Mouse (Mus musculus) induced T-regulatory cell, adult 2 months (primary cell): ENCODE data around the gene Bad.
"Not testable (repeated sequence)": the region's sequence is repeated elsewhere in the genome, so short reads cannot be mapped to it uniquely, and the experiment has no call there.

Experiments
- DNase-seq: peaks from one replicate; pipeline ENCODE4 v3.0.0-alpha.2; 2012; ENCODE audit warnings: low read depth

Bad gene

DNA sequence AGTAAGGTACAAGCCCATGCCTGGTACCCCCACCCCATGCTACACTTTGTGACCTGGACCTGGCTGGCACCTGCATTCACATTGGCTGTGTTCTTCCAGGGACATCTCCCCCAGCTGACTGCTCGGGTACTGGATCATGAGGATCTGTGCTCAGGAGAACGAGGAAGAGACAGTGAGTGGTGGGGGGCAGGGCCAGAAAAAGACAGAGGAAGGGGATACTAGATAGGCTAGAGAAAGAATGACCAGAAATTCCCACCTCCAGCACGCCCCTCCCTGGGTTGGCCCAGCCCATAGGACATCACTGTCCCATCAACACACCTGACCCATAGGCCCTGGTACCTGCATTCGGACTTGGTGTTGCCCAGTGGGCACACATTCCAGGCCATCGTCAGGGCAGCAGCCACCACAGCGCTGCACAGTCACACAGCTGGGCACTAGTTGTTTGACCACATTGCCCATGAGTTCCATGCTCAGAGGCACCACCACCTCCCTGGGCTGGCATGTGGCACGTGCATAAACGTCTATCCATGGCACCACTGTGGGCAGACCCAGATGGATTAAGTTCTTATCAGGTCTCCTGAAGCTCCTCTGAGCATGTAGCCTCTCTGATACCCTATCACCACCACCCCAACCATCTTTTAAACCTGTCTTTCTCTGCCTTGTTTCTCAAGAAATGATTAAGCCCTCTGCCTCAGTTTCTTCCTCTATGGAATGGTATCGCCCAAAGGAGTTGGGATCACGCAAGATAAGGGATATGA lies 44.5 kb downstream of the Bad start:
- no peak for DNase-seq

DNA sequence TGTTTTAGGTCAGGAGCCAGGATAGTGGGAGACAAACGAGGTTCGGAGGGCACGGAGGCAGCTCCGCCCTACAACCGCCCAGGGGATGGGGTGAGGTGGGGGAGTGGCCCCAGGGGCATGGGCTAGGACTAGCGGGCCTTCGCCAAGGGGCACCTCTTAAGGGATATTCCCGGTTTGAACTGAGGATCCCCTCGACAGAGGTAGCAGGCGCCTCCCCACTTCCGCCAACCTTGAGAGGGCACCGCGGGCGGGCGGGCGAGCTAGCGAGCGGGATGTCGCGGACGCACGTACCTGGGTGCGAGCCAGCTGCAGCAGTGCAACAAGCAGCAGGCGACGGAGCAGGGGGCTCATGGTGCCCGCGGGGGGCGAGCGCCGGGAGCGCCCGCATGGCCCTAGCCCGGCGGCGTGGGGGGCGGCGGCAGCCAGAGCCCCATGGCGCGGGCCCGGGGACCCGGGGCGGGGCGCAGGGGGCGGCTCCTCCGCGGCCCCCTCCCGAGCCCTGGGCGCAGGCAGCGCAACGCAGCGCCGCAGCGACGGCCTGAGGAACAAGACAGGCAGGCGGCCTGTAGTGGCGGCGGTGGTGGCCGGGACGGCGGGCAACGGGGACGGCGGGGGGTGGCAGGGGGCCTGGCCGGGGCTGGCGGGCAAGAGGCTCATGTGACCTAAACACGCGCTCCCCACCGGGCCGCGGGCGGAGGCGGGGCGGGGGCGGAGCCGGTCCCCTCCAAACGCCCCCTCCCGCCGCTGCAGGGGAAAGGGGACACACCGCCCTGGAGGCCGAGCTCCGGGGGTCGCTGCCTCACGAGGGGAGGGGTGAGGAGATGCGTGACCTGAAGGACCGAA lies 45.6 kb downstream of the Bad start, which contains the start of gene Vegfb:
Gene Vegfb, minus strand, starts transcription at position 591 of the 843 bp plus-strand sequence.
- peak; percentile 72 for DNase-seq

DNA sequence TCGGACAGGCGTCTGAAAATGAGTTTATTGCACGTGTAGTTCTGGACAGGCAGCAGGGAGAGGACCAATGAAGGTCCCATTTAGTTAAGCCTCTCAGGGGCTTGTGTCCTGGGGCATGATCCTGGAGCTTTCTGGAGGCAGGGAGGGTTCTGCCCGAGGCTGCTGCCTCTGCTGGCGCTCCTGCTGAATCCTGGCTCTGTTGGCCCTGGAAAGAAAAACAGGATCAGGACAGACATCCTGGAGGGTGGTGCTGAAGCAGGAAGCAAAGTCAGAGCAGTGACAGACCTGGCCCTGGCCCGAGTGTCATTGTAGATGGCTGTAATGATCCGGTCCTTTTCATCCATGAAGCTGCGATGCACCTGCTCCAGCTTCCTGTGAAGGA lies 46.2 kb downstream of the Bad start:
- no peak for DNase-seq

- no peak for DNase-seq
These were observed 47.6 kb downstream of the Bad start for GRCm38 (mm10) chr19:6989251-6989650.

GRCm38 (mm10) chr19:6990712-6991111 lies 49.1 kb downstream of the Bad start:
- no peak for DNase-seq

DNA sequence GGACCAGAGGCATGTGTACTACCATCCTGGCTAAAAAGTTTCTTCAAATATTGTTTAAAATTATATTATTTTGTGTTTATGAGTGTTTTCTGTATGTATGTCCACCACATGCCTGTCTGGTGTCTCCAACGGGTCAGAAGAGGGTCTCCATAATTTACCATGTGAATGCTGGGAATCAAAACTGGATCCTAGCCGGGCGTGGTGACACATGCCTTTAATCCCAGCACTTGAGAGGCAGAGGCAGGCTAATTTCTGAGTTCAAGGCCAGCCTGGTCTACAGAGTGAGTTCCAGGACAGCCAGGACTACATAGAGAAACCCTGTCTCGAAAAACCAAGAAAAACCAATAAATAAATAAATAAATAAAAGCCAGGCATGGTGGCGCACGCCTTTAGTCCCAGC lies 49.5 kb downstream of the Bad start:
- not testable (repeated sequence) for DNase-seq

DNA sequence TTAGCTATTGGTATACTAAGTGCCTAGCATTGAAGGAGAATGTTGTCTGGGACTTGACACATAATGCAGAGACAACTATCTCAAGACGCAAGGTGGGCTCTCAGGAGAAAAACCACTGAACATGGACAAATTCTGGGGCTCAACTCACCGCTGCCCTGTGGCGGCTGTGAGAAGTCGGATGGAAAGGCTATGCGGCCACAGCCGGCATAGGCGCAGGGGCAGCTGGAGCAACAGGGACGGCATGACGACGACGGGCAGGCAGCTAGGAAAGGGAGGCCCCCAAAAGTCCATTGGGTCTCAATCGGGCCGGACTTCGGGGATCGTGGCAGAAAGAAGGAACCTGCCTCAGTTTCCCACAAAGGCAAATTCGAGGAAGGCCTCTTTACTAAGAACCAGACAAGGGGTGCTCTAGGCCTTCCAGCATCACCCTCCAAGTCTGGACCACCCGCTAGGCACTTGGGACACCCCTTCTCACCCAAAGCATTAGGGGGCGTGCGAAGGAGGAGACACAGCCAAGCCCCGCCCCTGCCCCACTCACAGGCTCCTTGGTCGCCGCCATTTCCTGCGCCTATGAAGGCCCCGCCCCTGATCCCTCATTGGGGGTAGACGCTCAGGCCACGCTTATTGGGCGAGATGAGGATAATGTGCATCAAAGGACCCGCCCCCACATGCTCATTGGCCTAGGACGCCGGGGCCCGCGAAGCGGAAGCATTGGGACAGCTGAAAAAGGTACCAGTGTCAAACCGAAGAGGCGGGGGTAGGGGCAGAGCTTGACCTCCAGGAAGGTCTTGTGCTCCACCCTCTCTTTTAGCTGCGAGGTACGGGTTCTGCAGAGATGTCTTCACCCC lies 50.6 kb downstream of the Bad start, which contains the start of gene Dnajc4:
Gene Dnajc4, minus strand, starts transcription at position 562 of the 848 bp plus-strand sequence.
- DNase-seq: peak; percentile 99

DNA sequence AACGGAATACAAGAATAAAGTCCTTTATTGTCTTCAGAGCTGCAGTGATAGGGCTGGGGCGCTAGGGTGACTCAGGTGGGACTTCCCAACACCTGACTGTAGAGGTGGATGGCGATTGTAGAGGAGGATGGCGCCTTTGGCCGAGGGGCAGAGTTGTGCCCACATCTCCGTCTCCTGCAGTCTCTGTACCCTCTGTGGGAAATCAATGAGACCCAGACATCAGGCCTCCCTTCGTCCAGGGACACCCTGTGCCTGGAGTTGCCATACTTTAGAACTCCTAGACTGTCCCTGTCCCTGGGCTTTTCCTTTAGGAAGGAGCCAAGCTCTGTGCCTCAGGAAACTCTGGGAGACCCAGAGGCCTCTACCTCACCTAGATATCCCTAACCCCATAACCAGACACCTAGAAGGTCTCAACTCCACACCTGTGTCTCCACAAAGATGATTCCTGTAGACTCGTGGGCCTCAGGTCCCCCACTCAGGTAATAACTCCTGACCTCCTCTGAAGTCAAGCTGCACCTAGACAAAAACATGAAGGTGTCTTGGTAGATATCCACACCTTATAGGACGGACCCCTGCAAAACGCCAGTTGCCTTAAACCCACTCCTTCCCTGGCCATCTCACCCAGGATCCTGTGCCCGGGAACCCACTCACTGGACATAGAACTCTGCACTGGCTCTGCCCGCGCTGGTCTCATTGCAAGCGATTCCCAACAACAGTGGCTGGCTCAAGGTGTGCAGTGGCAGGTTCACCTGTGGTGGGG lies 51.5 kb downstream of the Bad start:
- DNase-seq: no peak

DNA sequence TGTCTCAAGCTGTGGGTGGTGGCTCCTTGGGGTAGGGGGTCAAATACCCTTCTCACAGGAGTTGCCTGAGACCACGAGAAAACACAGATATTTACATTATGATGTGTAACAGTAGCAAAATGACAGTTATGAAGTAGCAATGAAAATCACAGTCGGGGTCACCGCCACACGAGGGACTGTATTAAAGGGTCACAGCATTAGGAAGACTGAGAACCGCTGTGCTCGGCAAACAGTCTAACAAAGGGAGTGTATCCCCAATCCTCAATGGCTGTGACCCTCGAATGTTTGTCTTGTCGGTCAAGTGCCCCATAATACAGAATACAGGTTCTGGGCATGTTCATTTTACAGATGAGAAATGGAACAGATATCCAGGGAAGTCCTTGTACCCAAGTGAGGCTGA lies 52.3 kb downstream of the Bad start:
- DNase-seq: no peak

DNA sequence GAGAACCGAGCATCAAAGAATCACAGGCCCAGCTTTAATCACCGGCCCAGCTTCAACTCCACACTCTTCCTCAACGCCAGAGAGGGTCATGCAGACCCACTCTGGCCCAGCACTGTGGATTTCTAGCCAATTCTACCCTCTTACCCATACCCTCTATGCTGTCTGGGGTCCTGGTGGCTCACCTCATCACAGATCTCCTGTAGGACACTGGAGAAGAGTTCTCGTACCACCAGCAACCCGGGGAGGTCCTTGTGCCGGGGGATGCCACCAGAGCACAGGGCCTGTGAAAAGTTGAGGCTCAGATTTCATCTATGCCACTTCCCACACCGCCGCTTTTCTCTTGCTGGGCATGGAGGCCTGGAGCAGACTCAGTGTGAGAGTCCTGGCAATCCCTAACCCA lies 52.8 kb downstream of the Bad start:
- DNase-seq: no peak

DNA sequence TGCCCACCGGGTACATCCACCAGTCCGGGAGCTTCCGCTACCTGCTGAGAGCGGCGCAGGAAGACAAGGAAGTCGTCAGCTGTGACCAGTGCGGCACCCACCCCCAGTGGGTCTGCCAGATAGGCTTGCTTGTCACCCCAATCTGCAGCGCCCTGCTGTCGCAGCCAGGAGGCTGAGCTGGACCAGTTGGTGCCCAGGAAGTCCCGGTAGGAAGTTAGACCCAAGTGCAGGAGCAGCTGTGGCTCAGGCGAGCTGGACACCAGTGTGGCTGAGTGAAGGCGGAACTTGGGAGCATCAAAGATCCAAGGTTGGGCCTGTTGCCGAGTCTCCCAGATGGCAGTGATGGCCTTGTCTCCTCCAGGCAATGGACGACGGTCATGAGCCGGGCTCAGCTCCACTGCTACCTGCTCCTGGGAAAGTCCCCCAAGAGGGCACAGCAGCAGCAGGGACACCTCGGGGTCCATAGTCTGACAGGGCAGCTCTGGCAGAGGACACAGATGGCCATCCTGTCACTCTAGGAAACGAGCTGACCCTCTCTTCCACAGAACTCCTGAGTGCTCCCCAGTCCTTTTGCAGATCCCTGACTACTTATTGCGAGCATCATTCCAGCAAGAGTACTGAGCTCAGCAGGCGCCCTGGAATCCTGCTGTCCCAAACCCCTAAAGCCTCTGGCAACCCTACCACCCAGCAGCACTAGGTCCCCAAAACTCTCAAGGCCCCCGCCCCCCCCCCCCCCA lies 53.8 kb downstream of the Bad start:
- no peak for DNase-seq

DNA sequence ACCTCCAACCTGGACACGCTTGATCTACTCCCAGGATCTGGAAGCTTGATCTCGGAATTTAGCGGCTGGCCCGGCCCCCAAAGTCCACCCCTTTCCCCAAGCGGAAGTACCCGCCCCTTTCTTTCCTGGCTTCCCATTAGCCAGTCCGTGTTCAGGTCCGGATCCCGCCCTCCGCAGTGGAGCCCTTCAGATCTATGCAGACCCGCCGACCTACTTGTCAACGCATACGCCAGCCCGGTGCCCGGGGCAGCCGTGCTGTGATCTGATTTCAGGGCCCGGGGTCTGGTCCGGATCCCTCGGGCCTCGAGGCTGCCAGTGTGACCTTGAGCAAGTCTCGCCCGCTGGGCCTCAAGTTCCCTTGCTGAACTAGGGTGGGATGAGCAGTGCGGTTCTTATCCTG lies 54.3 kb downstream of the Bad start, which contains the start of the genes Nudt22 and Trpt1:
Gene Nudt22, minus strand, starts transcription at position 112 of the 400 bp plus-strand sequence.
Gene Trpt1, plus strand, starts transcription at position 126 of the 400 bp plus-strand sequence.
- peak; percentile 88 for DNase-seq

GRCm38 (mm10) chr19:6997721-6998290 lies 56.1 kb downstream of the Bad start:
- DNase-seq: no peak

DNA sequence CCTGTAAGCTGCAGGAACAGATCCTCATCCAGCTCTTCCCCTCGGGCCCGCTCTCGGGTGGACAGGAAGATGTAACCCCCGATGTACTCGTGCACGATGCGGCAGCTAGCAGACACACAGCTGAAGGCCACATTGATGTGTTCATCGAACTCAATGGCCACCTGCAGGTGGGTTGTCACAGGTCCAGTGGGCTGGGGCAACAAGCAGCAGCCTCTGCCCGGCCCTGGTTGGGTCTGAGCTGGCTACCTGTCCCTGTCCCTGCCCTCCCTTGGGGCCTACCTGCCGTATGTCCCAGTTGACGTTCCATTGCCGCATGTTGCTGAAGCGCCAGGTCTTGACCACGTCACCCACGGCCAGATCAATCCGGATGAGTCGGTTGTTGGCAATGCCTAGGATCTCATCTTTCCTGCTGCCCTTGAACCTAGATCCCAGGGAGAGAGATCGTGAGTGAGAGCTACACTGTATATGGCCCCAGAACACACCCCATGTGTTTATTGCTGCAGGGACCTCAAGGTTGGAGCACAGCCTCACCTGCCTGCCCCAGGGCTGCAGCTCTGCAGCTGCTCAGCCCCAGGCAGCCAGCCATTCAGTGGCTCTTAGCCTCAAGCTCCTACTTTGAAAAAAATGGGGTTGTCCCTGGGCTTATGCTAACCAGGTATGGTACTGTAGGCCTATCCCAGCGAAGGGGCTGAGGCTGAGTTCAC lies 57.9 kb downstream of the Bad start:
- DNase-seq: no peak
